9 mouse cellular contexts compared by ENCODE assay signal in the genomic region with DNA sequence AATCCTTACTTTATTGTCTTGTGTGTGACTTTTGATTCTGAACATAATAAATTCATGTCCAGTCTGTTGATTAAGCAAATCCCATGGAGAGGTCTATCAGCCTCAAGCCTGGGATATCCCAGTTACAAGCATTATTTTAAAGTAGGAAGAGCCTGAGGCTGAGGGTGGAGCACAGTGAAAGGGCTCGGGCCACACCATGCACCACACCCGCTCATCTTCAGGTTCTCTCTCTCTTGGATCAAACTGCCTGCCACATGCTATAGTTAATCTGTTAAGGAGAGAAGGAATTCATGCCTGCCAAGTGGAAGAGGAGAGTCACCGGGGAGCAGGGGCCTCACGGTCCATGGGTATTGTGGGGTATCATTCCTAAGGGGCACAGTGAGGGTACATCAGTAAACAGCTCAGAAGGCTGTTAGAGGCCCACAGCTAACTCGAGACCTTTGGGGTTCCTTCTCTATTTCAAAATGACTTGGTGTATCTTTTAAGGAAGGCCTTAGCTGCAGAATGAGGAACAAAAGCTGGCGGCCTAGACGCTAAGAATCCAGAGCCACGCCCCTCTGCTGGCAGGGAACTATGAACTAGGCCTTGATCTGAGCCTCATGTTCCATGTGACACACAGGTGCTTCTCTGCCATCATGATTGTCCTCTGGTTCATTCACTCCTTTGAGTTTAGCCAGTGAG. TPM values are rescaled to one million over a fixed set of nuclear protein-coding genes. Genes with fewer than 3 reads are reported as not detected.
DNase-seq lines count a peak whose midpoint lies in the region; ATAC-seq and TF ChIP-seq lines count a peak whose summit lies in the region.
"Had no signal": no experiment of that assay in that cellular context is flagged by ENCODE, and none has a peak within 500 bp of the region (broad histone marks: within the 10 kb centered on the region; RNA-seq: fewer than 3 reads in every experiment).

No protein-coding gene starts in this region.

- DNase-seq in kidney, adult 9 months: peak; percentile 29
- DNase-seq in kidney, adult 8-10 months: no peak
- peak; percentile 95 for DNase-seq in MEL-GATA-1-ER (ENCODE audit: extremely low read depth, low read depth)
- peak; percentile 52 for DNase-seq in liver, adult 2 months (ENCODE audit: extremely low read depth, low read depth, low spot score)
- peak; percentile 51 to 68 for DNase-seq in spleen, adult 18-20 months
- DNase-seq in cerebellum, adult 8-10 months: no peak
- DNase-seq in forebrain, embryonic 10.5 days (ENCODE audit: extremely low spot score, low spot score): no peak

- no peak for TF ChIP-seq POLR2A in liver, adult 2 months (IDR thresholded peaks at IDR 0.05; ENCODE audit: extremely low read depth, insufficient read depth, low read length)

- no peak overlapping the region for H3K4me3 ChIP-seq in liver, adult 2 months (ENCODE audit: insufficient read depth, low read depth, low read length)
- no peak overlapping the region for H3K4me3 ChIP-seq in forebrain, embryonic 15.5 days
- no peak overlapping the region for H3K4me3 ChIP-seq in forebrain, embryonic 10.5 days
- H3K4me3 ChIP-seq: heart, embryonic 15.5 days had no signal

- no peak for TF ChIP-seq CTCF in liver, adult 2 months (IDR thresholded peaks at IDR 0.05; ENCODE audit: low read depth, low read length)

- H3K9ac ChIP-seq in liver, adult 2 months (ENCODE audit: low read depth, low read length): no peak overlapping the region
- no peak overlapping the region for H3K9ac ChIP-seq in forebrain, embryonic 15.5 days (replicated peaks)
- H3K9ac ChIP-seq: heart, embryonic 15.5 days had no signal

- no peaks in the 10 kb centered on the region for H3K9me3 ChIP-seq in forebrain, embryonic 15.5 days
- H3K9me3 ChIP-seq in forebrain, embryonic 10.5 days: peaks cover 5% of the 10 kb centered on the region; the same call in 1 of the 2 replicates
- H3K9me3 ChIP-seq: heart, embryonic 15.5 days had no signal

- no peaks in the 10 kb centered on the region for H3K27me3 ChIP-seq in liver, adult 2 months (ENCODE audit: control insufficient read depth, insufficient read depth, low read length)
- no peaks in the 10 kb centered on the region for H3K27me3 ChIP-seq in forebrain, embryonic 15.5 days
- no peaks in the 10 kb centered on the region for H3K27me3 ChIP-seq in forebrain, embryonic 10.5 days (ENCODE audit: poor library complexity, severe bottlenecking)
- H3K27me3 ChIP-seq: heart, embryonic 15.5 days had no signal

- H3K36me3 ChIP-seq in liver, adult 2 months (ENCODE audit: control insufficient read depth, insufficient read depth, low read length): no peaks in the 10 kb centered on the region
- H3K36me3 ChIP-seq in forebrain, embryonic 15.5 days: no peaks in the 10 kb centered on the region
- H3K36me3 ChIP-seq in forebrain, embryonic 10.5 days (replicated peaks): no peaks in the 10 kb centered on the region
- H3K36me3 ChIP-seq: heart, embryonic 15.5 days had no signal

- no peak for ATAC-seq in forebrain, embryonic 15.5 days (replicated peaks)

- 78% methylated on average over 8 of the region's 8 CpGs for WGBS in liver, adult 2 months
- 71% methylated on average over 8 of the region's 8 CpGs for WGBS in forebrain, embryonic 15.5 days
- 79% methylated on average over 8 of the region's 8 CpGs for WGBS in forebrain, embryonic 10.5 days

- H3K79me2 ChIP-seq in liver, adult 2 months (ENCODE audit: control insufficient read depth, insufficient read depth, low read length): no peaks in the 10 kb centered on the region

- H3K4me2 ChIP-seq in forebrain, embryonic 15.5 days (replicated peaks): no peak overlapping the region
- H3K4me2 ChIP-seq: heart, embryonic 15.5 days had no signal

- 0 out of 2 replicates have a peak overlapping the region, but pooled peaks have one; percentile 22 for H3K27ac ChIP-seq in liver, adult 2 months (replicated peaks; ENCODE audit: insufficient read depth, low read depth, low read length)
- H3K27ac ChIP-seq in forebrain, embryonic 15.5 days (replicated peaks): no peak overlapping the region
- H3K27ac ChIP-seq in forebrain, embryonic 10.5 days: no peak overlapping the region
- H3K27ac ChIP-seq: heart, embryonic 15.5 days had no signal

- no peaks in the 10 kb centered on the region for H3K4me1 ChIP-seq in liver, adult 2 months (ENCODE audit: control insufficient read depth, insufficient read depth, low read length)
- H3K4me1 ChIP-seq in forebrain, embryonic 15.5 days: no peaks in the 10 kb centered on the region
- H3K4me1 ChIP-seq in forebrain, embryonic 10.5 days: peaks cover 18% of the 10 kb centered on the region

RNA-seq across cellular contexts. Expression of gene Inpp5d, which starts 39.0 kb away (rescaled TPM):
- total RNA-seq in liver, adult 2 months (2014; rRNA removed): 7.6 and 14.4 TPM in 2 replicates
- polyA plus RNA-seq in liver, adult 2 months (2012; rRNA removed): 3.7 and 4.3 TPM in 2 replicates
- 3.9 and 5.1 TPM in 2 replicates for polyA plus RNA-seq in forebrain, embryonic 15.5 days (2015; fragmentation: Nextera tagmentation; extraction: Ambion mirVana)
- 2.8 and 4.1 TPM in 2 replicates for polyA plus RNA-seq in forebrain, embryonic 10.5 days (2016; fragmentation: Nextera tagmentation; extraction: Ambion mirVana)

Comparison
In these comparisons a context has a peak if more than half of its experiments do, and no peak if none do; other contexts are left out.
1. DNase-seq: peak in kidney, adult 9 months (single experiment), MEL-GATA-1-ER (single experiment), liver, adult 2 months (single experiment) and spleen, adult 18-20 months (2 of 2); none in kidney, adult 8-10 months (0 of 2), cerebellum, adult 8-10 months (single experiment) and forebrain, embryonic 10.5 days (single experiment).